Mouse (Mus musculus) neural tube, embryonic 12.5 days (tissue): Measurements from ENCODE around the gene Wdr63. TPM values are rescaled to one million over a fixed set of nuclear protein-coding genes. Genes with fewer than 3 reads are reported as not detected.

Experiments
- ATAC-seq: fragments of 200-750 bp; cut with Nextera tagmentation; 2 replicates; pipeline ENCODE4 v1.8.0; 2017; ENCODE audit warnings: low read depth, mild to moderate bottlenecking, moderate TSS enrichment, moderate library complexity; ENCODE audit not compliant: low FRiP score
- H3K27ac ChIP-seq: fragments of 300-500 bp; sonication (generic); 2 replicates; pipeline ENCODE4 v1.5.1; 2016
- H3K27me3 ChIP-seq: fragments of 300-500 bp; sonication (generic); replicated peaks from 2 replicates; pipeline ENCODE4 v1.6.1; 2016; ENCODE audit warnings: mild to moderate bottlenecking
- H3K36me3 ChIP-seq: fragments of 300-500 bp; sonication (generic); 2 replicates; pipeline ENCODE4 v1.6.1; 2016; ENCODE audit warnings: mild to moderate bottlenecking
- H3K4me1 ChIP-seq: fragments of 300-500 bp; sonication (generic); 2 replicates; pipeline ENCODE4 v1.6.1; 2016
- H3K4me2 ChIP-seq: fragments of 300-500 bp; sonication (generic); replicated peaks from 2 replicates; pipeline ENCODE4 v1.6.1; 2016; ENCODE audit warnings: mild to moderate bottlenecking
- H3K4me3 ChIP-seq: fragments of 300-500 bp; sonication (generic); 2 replicates; pipeline ENCODE4 v1.5.1; 2016
- H3K9ac ChIP-seq: fragments of 300-500 bp; sonication (generic); 2 replicates; pipeline ENCODE4 v1.6.1; 2016; ENCODE audit warnings: mild to moderate bottlenecking
- H3K9me3 ChIP-seq: fragments of 300-500 bp; sonication (generic); 2 replicates; pipeline ENCODE4 v1.6.1; 2016; ENCODE audit warnings: mild to moderate bottlenecking
- WGBS: fragments of 180-500 bp; shearing (Covaris S2); methylation state at CpG from one replicate; pipeline ENCODE4 v1.1.7; 2016; 5-methylcytosine and 5-hydroxymethylcytosine counted together
- polyA plus RNA-seq: library from polyadenylated mRNA; unstranded; fragments of >200 nt; fragmentation: Nextera tagmentation; extraction: Ambion mirVana; gene quantifications from 2 replicates; pipeline ENCODE4 v1.2.1, GENCODE M21; 2016

Gene Wdr63
- polyA plus RNA-seq, 1 experiment from 2014 or later: 0.24 TPM

DNA sequence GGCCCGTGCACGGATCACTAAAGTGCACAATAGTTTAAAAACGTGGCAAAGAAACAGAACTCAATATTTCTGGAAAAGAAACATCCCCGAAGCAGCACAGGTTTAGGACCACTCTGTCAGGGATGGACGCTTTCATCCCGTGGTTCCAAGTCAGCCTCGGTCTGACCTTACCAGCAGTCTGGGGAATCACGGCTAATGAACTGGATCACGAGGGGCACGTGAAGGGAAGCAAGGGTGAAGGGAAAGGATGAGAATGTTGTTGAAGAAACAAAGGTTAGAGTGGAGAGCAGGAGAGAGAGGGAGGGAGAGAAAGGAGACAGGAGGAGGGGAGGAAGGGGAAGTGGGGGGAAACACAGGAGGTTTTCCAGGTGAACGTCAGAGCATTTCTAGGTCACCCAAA, 61.9 kb downstream of the Wdr63 start:
- no peaks in the 10 kb centered on the region for H3K27me3 ChIP-seq
- H3K36me3 ChIP-seq: no peaks in the 10 kb centered on the region
- no peak overlapping the region for H3K4me2 ChIP-seq
- no peak overlapping the region for H3K27ac ChIP-seq
- no peak for ATAC-seq
- H3K9me3 ChIP-seq: no peaks in the 10 kb centered on the region
- WGBS: 86% methylated on average over 11 of the region's 11 CpGs
- H3K4me3 ChIP-seq: no peak overlapping the region
- H3K9ac ChIP-seq: no peak overlapping the region
- no peaks in the 10 kb centered on the region; the same call in 1 of the 2 replicates for H3K4me1 ChIP-seq

DNA sequence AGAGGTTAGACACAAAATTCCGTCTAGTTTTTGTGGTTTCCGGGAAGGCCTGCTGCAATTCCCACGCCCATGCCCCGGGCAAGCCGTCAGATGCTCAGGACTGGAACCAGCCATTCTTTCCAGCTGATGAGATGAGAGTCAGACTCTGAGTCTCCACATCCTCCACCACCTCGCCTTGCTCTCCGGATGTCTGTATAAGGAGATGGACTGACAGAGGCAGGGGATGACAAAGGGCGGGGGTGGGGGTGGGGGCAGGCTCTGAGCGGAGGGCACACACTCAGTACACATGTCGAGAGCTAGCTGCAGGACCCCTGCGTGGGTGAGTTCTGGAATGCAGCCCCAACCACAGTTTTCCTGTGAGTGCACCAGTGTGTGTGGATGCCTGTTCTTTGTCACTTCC, 63.0 kb downstream of the Wdr63 start:
- Histone ChIP-seq H3K27me3 (no peaks in the 10 kb centered on the region), H3K9ac (no peak overlapping the region), H3K27ac (no peak overlapping the region), H3K4me2 (no peak overlapping the region), H3K36me3 (no peaks in the 10 kb centered on the region), H3K4me3 (no peak overlapping the region), H3K4me1 (no peaks in the 10 kb centered on the region), H3K9me3 (no peaks in the 10 kb centered on the region)
- ATAC-seq: no peak
- WGBS: 64% methylated on average over 11 of the region's 11 CpGs

- no peak overlapping the region for H3K4me3 ChIP-seq
- no peaks in the 10 kb centered on the region for H3K9me3 ChIP-seq
- H3K9ac ChIP-seq: no peak overlapping the region
- 92% methylated on average over 11 of the region's 11 CpGs for WGBS
- no peaks in the 10 kb centered on the region for H3K36me3 ChIP-seq
- H3K4me2 ChIP-seq: no peak overlapping the region
- no peak for ATAC-seq
- no peaks in the 10 kb centered on the region for H3K27me3 ChIP-seq
- 0 out of 2 replicates have a peak, but pooled peaks cover 3% of the 10 kb centered on the region for H3K4me1 ChIP-seq
- H3K27ac ChIP-seq: no peak overlapping the region
Measured at GRCm38 (mm10) chr3:146041382-146041781, 66.5 kb downstream of the Wdr63 start.

- H3K27ac ChIP-seq: no peak overlapping the region
- H3K9ac ChIP-seq: no peak overlapping the region
- H3K4me3 ChIP-seq: no peak overlapping the region
- no peaks in the 10 kb centered on the region for H3K36me3 ChIP-seq
- no peak for ATAC-seq
- 0 out of 2 replicates have a peak, but pooled peaks cover 3% of the 10 kb centered on the region for H3K4me1 ChIP-seq
- no peak overlapping the region for H3K4me2 ChIP-seq
- no peaks in the 10 kb centered on the region for H3K9me3 ChIP-seq
- no peaks in the 10 kb centered on the region for H3K27me3 ChIP-seq
- 75% methylated on average over 12 of the region's 12 CpGs for WGBS
Measured at GRCm38 (mm10) chr3:146039132-146039903, 68.6 kb downstream of the Wdr63 start.

DNA sequence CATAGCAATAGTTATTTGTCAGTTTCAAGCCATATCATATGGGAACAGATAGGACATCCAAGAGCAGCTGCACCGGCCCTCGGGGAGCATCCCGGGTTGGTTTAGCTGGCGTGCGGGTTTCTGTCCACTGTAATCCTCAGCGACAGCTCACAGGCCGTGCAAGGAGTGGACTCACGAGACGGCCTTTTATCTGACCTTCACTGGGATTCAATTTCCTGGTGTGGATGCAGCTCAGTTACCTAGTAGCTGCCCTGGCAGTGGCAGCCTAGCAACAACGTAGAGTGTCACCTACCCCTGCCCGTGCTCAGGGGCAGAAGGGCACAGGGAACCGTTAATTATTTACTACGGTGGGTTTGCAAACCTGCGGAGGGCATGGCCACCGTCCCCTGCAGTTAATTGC, 70.0 kb downstream of the Wdr63 start:
- ATAC-seq: no peak
- no peak overlapping the region for H3K4me3 ChIP-seq
- H3K9ac ChIP-seq: no peak overlapping the region
- H3K4me2 ChIP-seq: no peak overlapping the region
- H3K27ac ChIP-seq: no peak overlapping the region
- WGBS: 59% methylated on average over 15 of the region's 15 CpGs
- H3K27me3 ChIP-seq: no peaks in the 10 kb centered on the region
- no peaks in the 10 kb centered on the region for H3K9me3 ChIP-seq
- H3K4me1 ChIP-seq: 0 out of 2 replicates have a peak, but pooled peaks cover 3% of the 10 kb centered on the region
- no peaks in the 10 kb centered on the region for H3K36me3 ChIP-seq

DNA sequence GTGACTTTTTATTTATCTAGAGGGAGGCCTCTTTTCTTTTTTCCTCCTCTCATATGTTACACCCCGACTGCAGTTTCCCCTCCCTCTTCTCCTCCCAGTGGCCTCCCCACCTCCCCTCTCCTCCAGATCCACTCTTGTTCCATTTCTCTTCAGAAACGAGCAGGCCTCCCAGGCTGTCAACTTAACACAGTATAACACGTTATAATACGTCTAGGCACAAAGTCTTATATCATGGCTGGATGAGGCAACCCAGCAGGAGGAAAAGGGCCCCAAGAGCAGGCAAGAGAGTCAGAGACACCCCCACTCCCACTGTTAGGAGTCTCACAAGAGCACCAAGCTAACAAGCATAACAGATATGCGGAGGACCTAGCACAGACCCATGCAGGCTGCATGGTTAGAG, 75.0 kb downstream of the Wdr63 start:
- Histone ChIP-seq H3K27me3 (no peaks in the 10 kb centered on the region), H3K9me3 (no peaks in the 10 kb centered on the region), H3K4me3 (no peak overlapping the region), H3K27ac (no peak overlapping the region), H3K4me2 (no peak overlapping the region), H3K4me1 (0 out of 2 replicates have a peak, but pooled peaks cover 1% of the 10 kb centered on the region), H3K9ac (no peak overlapping the region), H3K36me3 (no peaks in the 10 kb centered on the region)
- no peak for ATAC-seq
- 85% methylated on average over 5 of the region's 5 CpGs for WGBS

DNA sequence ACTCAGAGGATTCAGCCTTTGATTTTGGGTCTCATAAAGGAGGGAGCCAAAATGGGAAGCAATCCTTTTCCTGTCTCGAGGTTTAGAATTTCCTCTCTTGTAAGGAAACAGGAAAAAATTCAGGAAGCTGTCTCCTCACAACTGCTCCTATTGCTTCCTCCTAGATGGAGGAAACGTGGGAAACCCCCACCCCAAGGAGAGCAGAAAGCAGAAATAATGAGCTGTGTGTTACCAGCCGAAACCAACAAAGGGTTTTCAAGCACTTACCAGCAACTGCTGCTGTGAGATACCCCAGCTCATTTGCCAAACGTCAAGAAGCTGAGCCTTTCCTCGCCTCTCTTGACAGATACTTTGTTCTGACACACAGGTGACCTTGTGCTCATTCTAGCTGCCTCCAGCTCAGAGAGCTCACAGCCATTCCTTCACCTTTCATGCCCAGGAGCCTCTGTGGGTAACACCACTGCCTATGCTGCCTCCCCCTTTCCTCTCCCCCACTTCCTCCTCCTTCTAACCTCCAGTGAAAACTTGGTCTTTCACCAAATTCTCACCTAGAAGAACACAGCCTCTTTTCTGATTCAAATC, 77.6 kb downstream of the Wdr63 start:
- no peak overlapping the region for H3K27ac ChIP-seq
- H3K9ac ChIP-seq: no peak overlapping the region
- H3K36me3 ChIP-seq: no peaks in the 10 kb centered on the region
- no peak overlapping the region for H3K4me2 ChIP-seq
- no peaks in the 10 kb centered on the region for H3K9me3 ChIP-seq
- H3K4me1 ChIP-seq: no peaks in the 10 kb centered on the region
- H3K4me3 ChIP-seq: no peak overlapping the region
- 29% methylated on average over 5 of the region's 5 CpGs for WGBS
- no peak for ATAC-seq
- H3K27me3 ChIP-seq: no peaks in the 10 kb centered on the region

DNA sequence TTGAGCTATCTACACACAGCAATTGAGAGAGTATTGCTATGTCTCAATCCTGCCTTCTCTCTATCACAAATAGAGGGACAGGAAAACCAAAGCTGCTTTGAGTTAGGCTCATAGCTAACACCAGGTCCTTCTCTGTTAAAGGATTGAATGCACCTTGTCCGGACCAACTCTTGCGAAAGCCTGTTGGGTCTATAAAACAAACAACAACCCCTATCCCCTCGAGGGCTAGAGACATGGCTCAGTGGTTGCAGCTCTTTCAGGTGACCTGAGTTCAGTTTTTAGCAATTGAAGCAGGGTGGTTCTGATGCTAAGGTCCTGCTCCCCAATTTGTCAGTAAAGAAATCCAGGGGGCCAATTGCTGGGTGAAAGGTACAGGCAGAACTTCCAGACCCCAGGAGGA, 78.7 kb downstream of the Wdr63 start:
- Histone ChIP-seq H3K4me1 (no peaks in the 10 kb centered on the region), H3K27me3 (no peaks in the 10 kb centered on the region), H3K4me2 (no peak overlapping the region), H3K4me3 (no peak overlapping the region), H3K9me3 (no peaks in the 10 kb centered on the region), H3K9ac (no peak overlapping the region), H3K27ac (no peak overlapping the region), H3K36me3 (no peaks in the 10 kb centered on the region)
- ATAC-seq: no peak
- 79% methylated on average over 3 of the region's 3 CpGs for WGBS

DNA sequence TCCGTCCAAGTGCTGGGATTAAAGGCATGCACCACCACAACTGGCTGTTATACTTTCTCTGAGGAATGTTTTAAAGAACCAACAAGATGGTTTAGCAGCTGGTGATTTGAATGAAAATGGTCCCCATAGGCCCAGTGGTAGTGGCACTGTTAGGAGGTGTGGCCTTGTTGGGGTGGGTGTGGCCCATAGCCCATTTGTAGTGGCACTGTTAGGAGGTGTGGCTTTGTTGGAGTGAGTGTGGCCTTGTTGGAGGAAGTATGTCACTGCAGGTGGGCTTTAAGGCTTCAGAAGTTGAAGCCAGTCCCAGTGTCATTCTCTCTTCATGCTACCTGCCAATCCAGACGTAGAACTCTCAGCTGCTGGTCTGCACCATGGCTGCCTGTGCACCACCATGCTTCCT, 79.5 kb downstream of the Wdr63 start:
- no peaks in the 10 kb centered on the region for H3K36me3 ChIP-seq
- no peaks in the 10 kb centered on the region for H3K9me3 ChIP-seq
- H3K27me3 ChIP-seq: no peaks in the 10 kb centered on the region
- WGBS: 75% methylated on average over 2 of the region's 2 CpGs
- no peak overlapping the region for H3K4me2 ChIP-seq
- no peak overlapping the region for H3K4me3 ChIP-seq
- H3K9ac ChIP-seq: no peak overlapping the region
- H3K4me1 ChIP-seq: no peaks in the 10 kb centered on the region
- no peak overlapping the region for H3K27ac ChIP-seq
- no peak for ATAC-seq

DNA sequence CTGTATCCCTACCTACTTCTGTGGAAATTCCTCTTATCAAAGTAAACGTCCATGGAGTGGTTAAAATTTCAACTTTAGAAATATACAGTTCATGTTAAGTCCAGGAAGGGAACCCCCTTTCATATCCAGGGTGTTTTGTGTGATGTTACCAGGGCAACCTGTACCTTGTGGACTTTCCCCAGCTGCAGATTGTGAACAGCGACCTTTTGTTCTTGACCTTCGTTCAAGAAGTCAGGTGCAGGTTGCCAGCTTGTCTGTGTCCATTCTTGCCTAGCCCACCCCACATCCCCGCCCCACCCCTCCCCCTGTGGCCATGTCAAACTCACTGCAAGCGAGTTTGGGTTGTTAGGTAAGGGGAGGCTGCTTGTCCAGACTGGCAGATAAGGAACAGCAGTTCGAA, 80.8 kb downstream of the Wdr63 start:
- Histone ChIP-seq H3K9ac (no peak overlapping the region), H3K4me2 (no peak overlapping the region), H3K27me3 (no peaks in the 10 kb centered on the region), H3K36me3 (no peaks in the 10 kb centered on the region), H3K4me3 (no peak overlapping the region), H3K27ac (no peak overlapping the region), H3K4me1 (no peaks in the 10 kb centered on the region), H3K9me3 (no peaks in the 10 kb centered on the region)
- WGBS: 50% methylated on average over 6 of the region's 6 CpGs
- no peak for ATAC-seq

GRCm38 (mm10) chr3:146025499-146025898, 82.4 kb downstream of the Wdr63 start:
- Histone ChIP-seq H3K27me3 (no peaks in the 10 kb centered on the region), H3K9ac (no peak overlapping the region), H3K4me2 (no peak overlapping the region), H3K4me1 (no peaks in the 10 kb centered on the region), H3K27ac (no peak overlapping the region), H3K4me3 (no peak overlapping the region), H3K36me3 (no peaks in the 10 kb centered on the region), H3K9me3 (no peaks in the 10 kb centered on the region)
- 96% methylated on average over 6 of the region's 6 CpGs for WGBS
- no peak for ATAC-seq

DNA sequence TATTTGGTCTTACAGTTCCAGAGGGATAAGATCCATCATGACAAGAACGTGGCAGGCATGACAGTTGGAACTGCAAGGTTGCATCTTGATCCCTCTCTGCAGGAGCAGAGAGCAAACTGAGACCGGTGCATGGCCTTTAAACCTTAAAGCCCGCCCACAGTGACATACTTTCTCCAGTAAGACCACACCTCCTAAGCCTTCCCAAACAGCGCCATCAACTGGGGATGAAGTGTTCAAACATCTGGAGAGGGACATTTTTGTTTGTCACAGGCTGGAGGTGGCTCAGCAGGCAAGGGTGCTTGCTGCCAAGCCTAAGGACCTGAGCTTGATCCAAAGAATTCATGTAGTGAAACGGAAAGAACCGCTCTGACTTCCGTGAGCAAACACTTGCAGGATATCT, 83.2 kb downstream of the Wdr63 start:
- no peaks in the 10 kb centered on the region for H3K4me1 ChIP-seq
- 93% methylated on average over 7 of the region's 7 CpGs for WGBS
- ATAC-seq: no peak

DNA sequence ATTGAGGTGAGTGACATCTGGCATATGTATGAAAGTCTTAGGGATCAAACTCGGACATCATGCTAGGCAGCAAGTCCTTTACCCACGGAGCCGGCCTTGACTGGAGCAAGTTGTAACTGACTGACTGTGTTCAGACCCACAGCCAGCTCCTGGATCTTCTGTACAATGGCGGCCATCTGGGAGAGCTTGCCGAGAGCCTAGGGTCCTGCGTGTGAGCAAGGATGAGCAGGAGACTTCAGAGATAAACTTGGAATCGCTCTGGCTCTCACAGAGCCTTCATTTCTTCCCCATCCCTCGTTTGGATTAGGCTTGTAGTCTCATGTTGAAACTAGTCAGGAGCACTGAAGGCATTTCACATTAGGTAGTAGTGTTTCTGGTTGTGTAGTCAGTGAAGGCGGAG, 85.7 kb downstream of the Wdr63 start:
- H3K9me3 ChIP-seq: no peaks in the 10 kb centered on the region
- ATAC-seq: no peak
- H3K36me3 ChIP-seq: no peaks in the 10 kb centered on the region
- no peaks in the 10 kb centered on the region for H3K27me3 ChIP-seq
- WGBS: 93% methylated on average over 9 of the region's 9 CpGs
- H3K27ac ChIP-seq: no peak overlapping the region
- H3K4me1 ChIP-seq: no peaks in the 10 kb centered on the region
- H3K4me2 ChIP-seq: no peak overlapping the region
- H3K4me3 ChIP-seq: no peak overlapping the region
- H3K9ac ChIP-seq: no peak overlapping the region

More for the DNA sequence above, 83.2 kb downstream of the Wdr63 start:
- H3K4me3 ChIP-seq: no peak overlapping the region
- no peak overlapping the region for H3K9ac ChIP-seq
- H3K4me2 ChIP-seq: no peak overlapping the region
- no peaks in the 10 kb centered on the region for H3K27me3 ChIP-seq
- H3K27ac ChIP-seq: no peak overlapping the region
- H3K36me3 ChIP-seq: no peaks in the 10 kb centered on the region
- no peaks in the 10 kb centered on the region for H3K9me3 ChIP-seq
